Mouse (Mus musculus): Measurements from ENCODE around the gene Kcnn4. TPM values are rescaled to one million over a fixed set of nuclear protein-coding genes. Genes with fewer than 3 reads are reported as not detected.

Gene Kcnn4
- polyA plus RNA-seq, 1 experiment from 2014 or later, result 11.1 TPM

DNA sequence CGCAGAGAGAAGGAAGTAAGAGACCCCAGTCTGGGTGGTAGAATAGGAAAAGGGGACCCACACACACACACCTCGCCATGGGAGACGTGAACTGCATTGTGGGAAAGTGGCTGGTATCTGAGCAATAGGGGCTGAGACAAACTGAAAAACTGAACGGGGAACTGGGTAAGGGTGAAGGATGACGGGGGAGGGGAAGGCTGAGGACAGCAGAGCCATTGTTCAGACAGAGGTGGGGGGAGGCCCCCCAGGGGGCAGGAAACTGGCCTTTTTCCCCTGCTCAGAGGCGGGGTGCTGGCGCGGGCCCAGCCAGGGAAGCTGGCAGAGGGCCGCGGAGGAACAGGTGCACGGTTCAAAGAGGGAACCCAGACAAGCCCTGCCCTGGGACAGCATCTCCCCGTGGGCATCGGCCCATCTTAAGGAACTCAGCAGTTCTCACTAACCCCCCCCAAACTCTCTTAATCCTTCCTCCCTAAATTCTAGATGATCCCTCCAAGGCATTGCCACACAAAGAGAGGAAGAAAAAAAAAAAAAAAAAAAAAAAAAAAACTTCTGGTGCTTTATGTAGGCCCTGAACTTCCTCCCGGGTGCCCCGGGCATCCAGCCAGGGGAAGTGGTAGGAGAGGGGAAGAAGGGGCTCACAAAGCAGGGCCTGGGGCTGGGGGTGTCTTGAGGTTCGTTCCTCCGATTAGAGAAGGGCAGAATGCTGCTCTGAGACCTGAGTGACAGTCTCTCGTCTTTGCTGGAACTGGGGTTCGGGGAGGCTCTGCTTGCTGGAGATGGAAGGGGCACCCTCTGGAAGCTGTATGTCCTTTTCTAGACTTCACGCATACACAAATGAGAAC lies 3.7 kb downstream of the Kcnn4 start:
- Histone ChIP-seq H3K79me2 (ENCODE audit: inconsistent target) (peaks cover 66% of the 10 kb centered on the region), H3K27ac (peak overlapping the region; percentile 90), H3K36me3 (ENCODE audit: inconsistent target) (no peaks in the 10 kb centered on the region), H3K4me3 (ENCODE audit: inconsistent target) (no peak overlapping the region)
- 10% methylated on average over 18 of the region's 20 CpGs for WGBS (ENCODE audit: missing documents)

DNA sequence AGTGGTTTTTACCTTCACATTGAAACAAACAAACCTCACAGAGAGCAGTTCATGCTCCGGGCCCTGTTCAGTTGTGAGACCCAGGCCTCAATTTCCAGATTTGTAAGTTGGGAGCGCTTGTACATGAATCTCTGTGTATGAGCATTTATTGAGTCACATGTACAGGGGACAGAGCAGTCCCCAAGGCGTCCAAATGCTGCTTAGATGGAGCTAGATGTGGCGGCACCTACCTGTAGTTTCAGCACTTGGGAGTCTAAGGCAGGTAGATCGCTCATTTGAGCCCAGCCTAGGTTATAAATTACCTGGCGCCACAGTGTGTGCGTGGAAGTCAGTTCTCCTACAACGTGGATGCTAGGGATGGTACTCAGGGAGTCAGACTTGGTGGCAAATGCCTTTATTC lies 6.4 kb downstream of the Kcnn4 start:
- Histone ChIP-seq H3K36me3 (ENCODE audit: inconsistent target) (no peaks in the 10 kb centered on the region), H3K4me3 (ENCODE audit: inconsistent target) (no peak overlapping the region)

GRCm38 (mm10) chr7:24377091-24377865 lies 7.2 kb downstream of the Kcnn4 start:
- Histone ChIP-seq H3K27ac (no peak overlapping the region), H3K79me2 (ENCODE audit: inconsistent target) (peaks cover 77% of the 10 kb centered on the region), H3K4me3 (ENCODE audit: inconsistent target) (no peak overlapping the region), H3K36me3 (ENCODE audit: inconsistent target) (no peaks in the 10 kb centered on the region; the same call in 1 of the 2 replicates)
- 79% methylated on average over 33 of the region's 49 CpGs for WGBS (ENCODE audit: missing documents)

More for the DNA sequence above, 6.4 kb downstream of the Kcnn4 start:
- WGBS (ENCODE audit: missing documents), result 91% methylated on average over 8 of the region's 8 CpGs
- peaks cover 77% of the 10 kb centered on the region for H3K79me2 ChIP-seq (ENCODE audit: inconsistent target)
- H3K27ac ChIP-seq, result no peak overlapping the region

DNA sequence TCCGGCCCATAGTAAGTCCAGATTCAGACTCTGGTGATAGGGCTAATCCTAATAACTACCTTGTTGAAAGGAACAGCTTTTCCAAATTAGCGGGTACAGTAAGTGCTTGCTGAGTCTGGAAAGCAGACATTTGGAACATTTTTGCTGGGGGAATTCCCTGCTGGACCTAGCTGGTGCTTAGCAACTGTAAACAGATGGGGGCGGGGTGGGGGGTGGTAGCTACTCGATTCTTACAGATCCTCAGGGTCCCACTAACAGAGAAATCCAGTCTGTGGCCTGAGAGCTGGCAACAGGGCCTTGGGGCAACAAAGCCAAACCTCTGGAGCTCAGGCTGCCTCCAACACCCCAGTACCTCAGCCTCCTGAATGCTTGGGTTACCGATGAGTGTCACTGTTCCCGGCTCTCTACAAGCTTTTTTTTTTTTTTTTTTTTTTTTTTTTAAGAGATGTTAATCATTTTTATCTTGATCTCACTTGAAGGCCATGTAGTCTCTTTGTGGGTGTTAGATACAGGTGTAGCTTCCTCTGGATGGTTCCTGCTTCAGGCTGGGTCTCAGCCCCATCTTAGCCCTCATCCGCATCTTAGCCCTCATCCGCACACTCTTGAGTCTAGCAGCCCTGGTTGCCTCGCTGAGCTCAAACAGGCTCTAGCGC lies 8.1 kb downstream of the Kcnn4 start:
- WGBS (ENCODE audit: missing documents), result 92% methylated on average over 9 of the region's 10 CpGs
- peaks cover 80% of the 10 kb centered on the region for H3K79me2 ChIP-seq (ENCODE audit: inconsistent target)
- H3K4me3 ChIP-seq (ENCODE audit: inconsistent target), result no peak overlapping the region
- no peak overlapping the region for H3K27ac ChIP-seq
- H3K36me3 ChIP-seq (ENCODE audit: inconsistent target), result peaks cover under 1% of the 10 kb centered on the region; the same call in 1 of the 2 replicates

GRCm38 (mm10) chr7:24379934-24380333 lies 9.9 kb downstream of the Kcnn4 start:
- Histone ChIP-seq H3K27ac (peak overlapping the region; percentile 50), H3K36me3 (ENCODE audit: inconsistent target) (peaks cover 5% of the 10 kb centered on the region; the same call in 1 of the 2 replicates), H3K79me2 (ENCODE audit: inconsistent target) (peaks cover 90% of the 10 kb centered on the region), H3K4me3 (ENCODE audit: inconsistent target) (no peak overlapping the region)
- 23% methylated on average over 7 of the region's 7 CpGs for WGBS (ENCODE audit: missing documents)

GRCm38 (mm10) chr7:24380370-24380769 lies 10.3 kb downstream of the Kcnn4 start:
- Histone ChIP-seq H3K79me2 (ENCODE audit: inconsistent target) (peaks cover 90% of the 10 kb centered on the region), H3K4me3 (ENCODE audit: inconsistent target) (no peak overlapping the region), H3K27ac (peak overlapping the region; percentile 50), H3K36me3 (ENCODE audit: inconsistent target) (peaks cover 5% of the 10 kb centered on the region; the same call in 1 of the 2 replicates)
- WGBS (ENCODE audit: missing documents), result 45% methylated on average over 2 of the region's 2 CpGs

- peaks cover 81% of the 10 kb centered on the region for H3K79me2 ChIP-seq (ENCODE audit: inconsistent target)
- whole genome bisulfite sequencing (ENCODE audit: missing documents), result 96% methylated on average over 12 of the region's 16 CpGs
- no peak overlapping the region for H3K27ac ChIP-seq
- H3K36me3 ChIP-seq (ENCODE audit: inconsistent target), result peaks cover 5% of the 10 kb centered on the region; the same call in 1 of the 2 replicates
- H3K4me3 ChIP-seq (ENCODE audit: inconsistent target), result no peak overlapping the region
Measured at GRCm38 (mm10) chr7:24382730-24383372, 12.8 kb downstream of the Kcnn4 start.

DNA sequence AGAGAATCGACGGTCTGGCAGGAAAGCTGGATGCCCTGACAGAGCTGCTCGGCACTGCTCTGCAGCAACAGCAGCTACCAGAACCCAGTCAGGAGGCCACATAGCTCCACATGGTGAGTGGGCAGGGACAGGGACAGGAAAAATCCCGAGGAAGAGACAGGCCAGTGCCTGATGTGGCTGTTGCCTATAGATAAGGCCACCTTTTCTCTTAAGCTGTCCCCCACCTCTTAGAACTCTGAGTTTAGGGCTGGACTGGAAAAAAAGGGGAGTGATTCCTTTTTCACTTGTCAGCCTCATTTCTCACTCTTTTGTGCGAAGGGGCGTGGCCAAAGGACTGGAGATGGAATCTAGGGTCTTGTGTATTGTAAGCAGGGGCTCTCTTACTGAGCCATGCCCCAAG lies 14.0 kb downstream of the Kcnn4 start:
- Histone ChIP-seq H3K27ac (peak overlapping the region; percentile 7; the same call in 1 of the 2 replicates), H3K4me3 (ENCODE audit: inconsistent target) (no peak overlapping the region), H3K79me2 (ENCODE audit: inconsistent target) (peaks cover 80% of the 10 kb centered on the region), H3K36me3 (ENCODE audit: inconsistent target) (peaks cover 5% of the 10 kb centered on the region; the same call in 1 of the 2 replicates)
- 85% methylated on average over 6 of the region's 6 CpGs for WGBS (ENCODE audit: missing documents)

DNA sequence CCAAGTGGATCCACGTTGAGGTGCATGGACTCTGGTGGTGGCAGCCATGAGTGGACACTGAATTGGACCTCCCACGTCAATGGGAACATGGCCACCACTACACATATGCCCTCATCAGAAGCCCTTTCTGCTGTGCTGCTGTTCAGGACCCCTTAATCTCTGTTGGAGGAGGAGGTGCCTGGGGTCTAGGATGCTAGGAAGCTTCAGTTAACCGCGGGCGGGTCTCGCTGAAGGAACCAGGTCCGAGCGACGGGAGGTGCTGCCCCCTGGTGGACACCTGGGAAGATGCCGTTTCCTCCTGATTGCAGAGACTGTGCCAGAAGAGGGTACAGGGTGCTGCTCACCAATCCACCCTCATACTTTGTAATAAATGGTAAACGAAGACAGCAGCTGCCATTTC lies 14.8 kb downstream of the Kcnn4 start:
- H3K27ac ChIP-seq, result peak overlapping the region; percentile 98; the same call in 1 of the 2 replicates
- no peak overlapping the region for H3K4me3 ChIP-seq (ENCODE audit: inconsistent target)
- WGBS (ENCODE audit: missing documents), result 22% methylated on average over 11 of the region's 11 CpGs
- peaks cover 76% of the 10 kb centered on the region for H3K79me2 ChIP-seq (ENCODE audit: inconsistent target)
- peaks cover 5% of the 10 kb centered on the region; the same call in 1 of the 2 replicates for H3K36me3 ChIP-seq (ENCODE audit: inconsistent target)

DNA sequence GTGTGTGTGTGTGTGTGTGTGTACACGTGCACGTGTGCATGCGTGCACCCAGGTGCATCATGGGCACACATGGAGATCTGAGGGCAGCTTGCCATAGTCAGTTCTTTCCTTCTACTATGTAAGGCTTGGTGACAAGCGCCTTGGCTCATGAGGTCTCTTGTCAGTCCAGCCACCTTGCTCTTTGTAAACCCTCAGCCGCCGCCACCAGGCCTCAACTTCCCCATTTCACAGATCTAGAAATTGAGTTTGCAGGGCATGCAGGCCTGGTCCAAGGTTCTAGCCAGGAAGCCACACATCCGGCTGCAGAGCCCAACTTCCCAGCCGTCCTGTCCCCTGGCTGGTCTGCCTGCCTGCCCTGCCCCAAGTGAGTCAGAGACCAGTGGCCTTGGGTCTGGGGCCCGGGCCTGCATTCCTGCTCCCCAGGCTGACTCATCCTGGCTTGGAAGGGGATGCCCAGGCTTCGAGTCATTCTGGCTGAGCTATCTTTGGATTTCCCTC lies 17.0 kb downstream of the Kcnn4 start:
- Histone ChIP-seq H3K27ac (peak overlapping the region; percentile 98), H3K36me3 (ENCODE audit: inconsistent target) (peaks cover 5% of the 10 kb centered on the region; the same call in 1 of the 2 replicates), H3K4me3 (ENCODE audit: inconsistent target) (no peak overlapping the region), H3K79me2 (ENCODE audit: inconsistent target) (peaks cover 65% of the 10 kb centered on the region)
- WGBS (ENCODE audit: missing documents), result 0% methylated on average over 9 of the region's 10 CpGs

DNA sequence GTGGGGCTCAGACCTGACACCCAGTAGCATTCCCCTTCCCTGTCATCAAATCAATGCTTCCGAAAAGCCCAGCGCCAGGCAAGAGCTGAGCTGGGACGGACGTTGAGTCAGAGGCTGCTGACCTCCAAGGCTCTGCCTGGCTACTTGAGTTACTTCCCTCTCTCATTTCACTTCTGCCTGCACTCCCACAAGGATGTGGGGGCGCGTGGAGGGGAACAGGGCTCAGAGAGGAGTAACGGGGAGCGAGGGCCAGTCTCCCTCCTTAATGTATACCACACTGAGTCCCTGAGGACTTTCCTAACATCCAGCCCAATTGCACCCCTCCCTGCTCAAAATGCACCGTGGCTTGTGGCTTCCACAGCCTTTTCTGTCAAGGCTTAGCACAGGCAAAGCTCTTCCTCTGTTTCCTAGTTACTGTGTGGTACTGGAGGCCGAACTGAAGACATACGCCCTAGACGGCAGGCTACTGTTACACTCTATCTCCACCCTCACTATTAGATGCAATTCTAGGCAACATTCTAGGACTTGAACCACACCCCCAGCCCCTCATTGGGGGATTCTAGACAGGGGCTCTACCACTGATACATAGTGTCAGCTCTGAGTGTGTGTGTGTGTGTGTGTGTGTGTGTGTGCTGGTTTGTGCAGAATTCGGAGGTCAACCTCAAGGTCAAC lies 19.6 kb downstream of the Kcnn4 start:
- Histone ChIP-seq H3K27ac (peak overlapping the region; percentile 98), H3K36me3 (ENCODE audit: inconsistent target) (no peaks in the 10 kb centered on the region), H3K79me2 (ENCODE audit: inconsistent target) (peaks cover 63% of the 10 kb centered on the region), H3K4me3 (ENCODE audit: inconsistent target) (no peak overlapping the region)
- 4% methylated on average over 13 of the region's 13 CpGs for WGBS (ENCODE audit: missing documents)

GRCm38 (mm10) chr7:24390512-24390911 lies 20.4 kb downstream of the Kcnn4 start:
- Histone ChIP-seq H3K79me2 (ENCODE audit: inconsistent target) (peaks cover 54% of the 10 kb centered on the region), H3K4me3 (ENCODE audit: inconsistent target) (no peak overlapping the region), H3K36me3 (ENCODE audit: inconsistent target) (no peaks in the 10 kb centered on the region), H3K27ac (peak overlapping the region; percentile 98)
- whole genome bisulfite sequencing (ENCODE audit: missing documents), result 74% methylated on average over 7 of the region's 7 CpGs

DNA sequence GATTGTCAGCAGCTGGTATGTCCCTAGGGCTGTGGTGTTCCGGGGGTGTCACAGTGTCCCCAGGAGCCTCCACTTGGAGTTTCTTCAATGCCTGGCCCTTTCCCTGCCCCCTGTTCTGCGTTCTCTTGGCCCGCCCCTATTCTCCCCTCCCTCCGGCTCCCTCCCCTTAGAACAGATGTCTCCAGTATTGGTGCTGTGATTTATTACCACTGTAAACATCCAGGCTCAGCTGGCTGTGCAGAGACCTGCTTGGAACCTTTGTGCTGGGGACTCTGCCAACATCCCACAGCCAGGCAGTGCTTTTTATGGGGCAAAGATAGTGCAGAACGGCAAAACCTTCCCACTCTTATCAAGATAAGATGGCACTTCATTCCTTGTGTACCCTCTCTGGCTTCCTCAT lies 21.0 kb downstream of the Kcnn4 start:
- peak overlapping the region; percentile 98 for H3K27ac ChIP-seq
- no peak overlapping the region for H3K4me3 ChIP-seq (ENCODE audit: inconsistent target)
- WGBS (ENCODE audit: missing documents), result 52% methylated on average over 5 of the region's 5 CpGs
- H3K79me2 ChIP-seq (ENCODE audit: inconsistent target), result peaks cover 49% of the 10 kb centered on the region
- no peaks in the 10 kb centered on the region for H3K36me3 ChIP-seq (ENCODE audit: inconsistent target)
